Mouse (Mus musculus): ENCODE results near the gene Cnbd2.

Cnbd2 gene

GRCm38 (mm10) chr2:156311441-156311840, 658 bp upstream of the Cnbd2 start:
- no peak for DNase-seq (ENCODE audit: low spot score in 2 of 2)

GRCm38 (mm10) chr2:156311841-156312291, 233 bp upstream of the Cnbd2 start:
- DNase-seq (ENCODE audit: low spot score in 2 of 2), result peak; percentile 31 to 38

- no peak for DNase-seq (ENCODE audit: low spot score in 2 of 2)
Measured at GRCm38 (mm10) chr2:156313153-156313552, 1.1 kb downstream of the Cnbd2 start.

GRCm38 (mm10) chr2:156314811-156315210, 2.7 kb downstream of the Cnbd2 start:
- no peak for DNase-seq (ENCODE audit: low spot score in 2 of 2)

- no peak for DNase-seq (ENCODE audit: low spot score in 2 of 2)
Measured at GRCm38 (mm10) chr2:156318491-156318890, 6.4 kb downstream of the Cnbd2 start.

- DNase-seq (ENCODE audit: low spot score in 2 of 2), result no peak
Measured at GRCm38 (mm10) chr2:156321538-156321937, 9.4 kb downstream of the Cnbd2 start.

GRCm38 (mm10) chr2:156324116-156324588, 12.1 kb downstream of the Cnbd2 start:
- no peak for DNase-seq (ENCODE audit: low spot score in 2 of 2)

- DNase-seq (ENCODE audit: low spot score in 2 of 2), result no peak
Measured at GRCm38 (mm10) chr2:156324681-156325080, 12.6 kb downstream of the Cnbd2 start.

GRCm38 (mm10) chr2:156330681-156331080, 18.6 kb downstream of the Cnbd2 start:
- DNase-seq (ENCODE audit: low spot score in 2 of 2), result no peak

GRCm38 (mm10) chr2:156331446-156331965, 19.4 kb downstream of the Cnbd2 start:
- DNase-seq (ENCODE audit: low spot score in 2 of 2), result no peak

- DNase-seq (ENCODE audit: low spot score in 2 of 2), result no peak
Measured at GRCm38 (mm10) chr2:156340078-156340477, 28.0 kb downstream of the Cnbd2 start.

GRCm38 (mm10) chr2:156344775-156345532, 32.9 kb downstream of the Cnbd2 start:
- no peak for DNase-seq (ENCODE audit: low spot score in 2 of 2)

- no peak for DNase-seq (ENCODE audit: low spot score in 2 of 2)
Measured at GRCm38 (mm10) chr2:156348812-156349211, 36.7 kb downstream of the Cnbd2 start.

- DNase-seq (ENCODE audit: low spot score in 2 of 2), result no peak
Measured at GRCm38 (mm10) chr2:156349286-156349848, 37.3 kb downstream of the Cnbd2 start.

GRCm38 (mm10) chr2:156351243-156351642, 39.1 kb downstream of the Cnbd2 start:
- DNase-seq (ENCODE audit: low spot score in 2 of 2), result no peak

GRCm38 (mm10) chr2:156352413-156353165, 40.5 kb downstream of the Cnbd2 start:
- DNase-seq (ENCODE audit: low spot score in 2 of 2), result no peak

GRCm38 (mm10) chr2:156353265-156353692, 41.2 kb downstream of the Cnbd2 start:
- no peak for DNase-seq (ENCODE audit: low spot score in 2 of 2)

GRCm38 (mm10) chr2:156356031-156356430, 43.9 kb downstream of the Cnbd2 start:
- DNase-seq (ENCODE audit: low spot score in 2 of 2), result no peak

GRCm38 (mm10) chr2:156368465-156368864, 56.4 kb downstream of the Cnbd2 start:
- no peak for DNase-seq (ENCODE audit: low spot score in 2 of 2)

GRCm38 (mm10) chr2:156370896-156371295, 58.8 kb downstream of the Cnbd2 start:
- DNase-seq (ENCODE audit: low spot score in 2 of 2), result no peak

GRCm38 (mm10) chr2:156376956-156377355, 64.9 kb downstream of the Cnbd2 start:
- DNase-seq (ENCODE audit: low spot score in 2 of 2), result no peak

- DNase-seq (ENCODE audit: low spot score in 2 of 2), result peak in 1 of 2 experiments; percentile 41
Measured at GRCm38 (mm10) chr2:156379929-156380328, 67.8 kb downstream of the Cnbd2 start.
